Mouse (Mus musculus) spleen, adult 18-20 months (tissue): ENCODE measurements around the gene Flvcr1.
"Not testable (repeated sequence)": the region's sequence is repeated elsewhere in the genome, so short reads cannot be mapped to it uniquely, and the experiment has no call there.

ENCODE experiments used
- DNase-seq, 2 experiments: peaks; one replicate each; pipeline ENCODE4 v3.0.0; 2022; ENCODE audit warnings: mixed read lengths in 2 of 2

Flvcr1 gene

DNA sequence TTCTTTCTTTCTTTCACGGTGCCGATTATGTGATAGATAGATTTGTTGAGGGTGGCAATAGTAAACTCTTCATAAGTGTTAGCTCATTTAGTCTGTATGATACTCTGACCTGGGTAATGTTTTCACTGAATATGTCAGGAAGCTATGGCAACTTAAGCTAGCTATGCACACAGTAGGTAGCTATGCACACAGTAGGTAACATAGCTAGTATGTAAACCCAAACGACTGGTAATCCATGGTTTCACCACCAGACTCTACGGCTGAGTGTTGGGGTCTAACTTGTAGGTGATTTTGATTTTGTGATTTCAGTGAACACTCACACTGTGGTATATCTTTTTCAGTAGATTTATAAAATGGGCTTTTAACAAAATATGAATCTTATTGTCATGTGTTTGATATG, 12.0 kb upstream of the Flvcr1 start:
- no peak for DNase-seq

DNA sequence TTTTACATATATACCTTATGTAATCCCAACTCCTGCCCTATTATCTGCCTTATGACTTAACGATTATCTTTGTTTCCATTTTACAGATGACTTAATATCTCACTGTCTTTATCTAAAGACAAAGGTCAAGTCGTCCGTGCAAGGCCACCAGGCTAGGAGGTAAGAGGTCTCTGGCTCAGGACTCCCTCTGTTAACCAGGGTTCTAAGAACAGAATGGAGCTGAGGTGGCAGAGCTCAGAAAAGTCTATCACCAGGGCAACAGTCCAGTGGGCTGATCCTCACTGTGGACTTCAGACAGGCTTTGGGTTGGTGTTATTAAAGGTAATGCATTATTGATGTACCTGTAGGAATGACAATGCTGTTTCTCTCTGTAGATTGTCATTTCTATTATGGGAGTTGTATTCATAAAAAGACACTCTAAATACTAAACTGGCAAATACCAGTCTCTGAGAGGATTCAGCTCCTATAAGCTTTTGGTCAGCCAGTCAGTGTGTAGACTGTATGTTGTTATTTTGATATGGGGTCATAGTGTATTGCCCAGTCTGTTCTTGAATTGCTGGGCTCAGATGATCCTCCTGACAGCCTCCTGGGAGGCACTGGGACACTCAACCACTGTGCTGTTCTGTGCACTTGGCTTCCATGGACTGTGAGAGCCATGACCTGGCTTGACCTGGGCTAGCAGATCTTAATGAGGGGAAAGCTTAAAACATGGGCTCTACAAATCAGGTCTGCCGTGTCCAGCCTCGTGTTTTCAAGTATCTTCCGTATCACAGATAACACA, 10.8 kb upstream of the Flvcr1 start, which contains the start of gene Spata45:
Spata45 (plus strand) TSS at position 86 of the 781 bp plus-strand sequence.
- DNase-seq, result no peak

DNA sequence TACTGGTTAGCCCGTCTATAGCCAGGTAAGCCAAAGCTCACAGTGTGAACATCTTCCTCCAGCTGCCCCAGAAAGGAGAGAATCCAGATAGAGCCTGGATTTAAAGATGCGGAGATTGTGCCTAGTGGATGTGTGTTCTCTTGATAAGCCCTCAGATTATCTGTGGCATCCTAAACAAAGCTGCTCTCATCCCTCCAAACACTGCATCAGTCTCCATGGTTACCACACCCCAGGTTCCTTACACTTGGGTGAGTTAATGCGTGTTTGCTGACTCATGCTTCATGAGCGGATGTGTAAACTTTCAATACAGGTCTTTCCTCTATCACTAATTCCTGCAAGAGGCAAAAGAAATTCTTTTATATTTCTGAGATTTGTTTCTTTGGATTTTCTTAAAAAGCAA, 9.7 kb upstream of the Flvcr1 start:
- no peak for DNase-seq

DNA sequence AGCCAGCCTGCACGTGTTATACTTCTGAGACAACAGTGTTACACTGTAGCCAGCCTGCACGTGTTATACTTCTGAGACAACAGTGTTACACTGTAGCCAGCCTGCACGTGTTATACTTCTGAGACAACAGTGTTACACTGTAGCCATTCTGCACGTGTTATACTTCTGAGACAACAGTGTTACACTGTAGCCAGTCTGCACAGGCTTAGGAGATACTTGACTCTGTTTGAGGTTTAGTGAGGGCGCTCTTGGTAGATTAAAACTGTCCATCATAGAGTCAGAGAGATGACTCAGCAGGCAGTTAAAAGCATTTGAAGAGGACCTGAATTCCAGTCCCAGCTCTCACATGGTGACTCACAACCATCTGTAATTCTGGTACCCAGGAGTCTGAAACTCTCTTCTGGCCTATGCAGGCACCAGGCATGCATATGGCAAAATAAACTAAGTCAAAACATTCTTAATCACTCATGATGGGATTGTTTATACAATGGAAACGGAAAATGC, 5.0 kb upstream of the Flvcr1 start:
- DNase-seq, result not testable (repeated sequence)

DNA sequence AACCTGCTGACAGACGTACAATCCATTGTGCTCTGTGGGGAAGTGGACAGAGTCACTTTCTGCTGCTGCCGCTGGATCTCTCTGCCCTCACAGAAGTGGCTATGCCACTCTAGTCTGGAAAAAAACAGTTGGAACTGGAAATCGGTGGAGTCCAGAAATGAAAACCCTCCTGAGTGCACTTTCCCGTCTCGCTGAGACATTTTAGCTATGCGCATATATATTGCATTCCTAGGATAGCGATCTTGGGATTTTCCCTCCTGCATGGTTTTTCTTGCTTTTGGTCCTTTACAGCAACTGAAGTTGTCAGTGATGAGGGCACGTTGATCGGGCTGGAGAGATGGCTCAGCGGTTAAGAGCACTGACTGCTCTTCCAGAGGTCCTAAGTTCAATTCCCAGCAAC, 4.2 kb upstream of the Flvcr1 start:
- no peak for DNase-seq

DNA sequence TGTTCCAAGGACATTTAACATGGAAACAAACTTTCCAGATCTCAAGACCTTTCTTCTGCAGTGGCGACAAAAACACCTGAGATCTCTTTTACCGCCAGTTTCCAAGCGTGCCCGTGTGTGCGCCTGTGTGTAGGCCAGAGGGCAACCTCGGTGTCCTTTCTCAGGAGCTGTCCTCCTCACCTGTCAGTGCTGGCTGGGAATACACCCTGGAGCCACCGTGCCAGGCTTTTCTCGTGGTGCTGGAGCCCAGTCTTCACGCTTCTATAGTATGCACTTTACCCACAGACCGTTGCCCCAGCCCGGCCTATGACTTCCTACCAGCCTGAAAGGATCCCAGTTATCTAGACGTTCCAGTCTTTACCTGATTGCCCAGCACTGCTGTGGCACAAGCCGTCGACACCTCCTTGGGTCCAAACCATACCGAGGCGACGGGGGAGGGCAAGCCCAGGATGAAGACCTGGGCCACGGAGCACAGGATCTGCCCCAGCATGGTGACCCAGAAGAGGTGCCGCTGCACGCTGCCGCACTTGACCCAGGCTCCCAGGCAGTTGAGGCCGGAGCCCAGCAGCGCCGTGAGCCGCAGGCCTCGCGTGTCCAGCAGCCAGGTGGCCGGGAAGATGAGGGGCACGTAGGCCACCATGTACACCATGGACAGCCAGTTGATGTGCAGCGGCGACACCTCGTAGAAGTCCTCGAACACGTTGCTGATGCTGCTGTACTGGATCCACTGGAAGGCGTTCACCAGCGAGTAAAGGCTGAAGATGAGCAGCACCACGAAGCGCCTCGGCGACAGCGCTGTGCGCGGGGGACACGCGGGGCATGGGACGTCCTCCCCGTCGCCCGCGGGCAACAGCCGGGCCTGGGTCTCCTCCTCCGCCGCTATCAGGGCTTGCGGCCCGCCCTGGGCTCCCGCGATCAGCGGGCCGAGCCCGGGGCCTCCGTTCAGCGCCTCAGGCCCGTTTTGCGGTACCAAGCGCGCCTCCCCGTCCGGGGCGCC, 644 bp downstream of the Flvcr1 start:
- DNase-seq, result no peak

DNA sequence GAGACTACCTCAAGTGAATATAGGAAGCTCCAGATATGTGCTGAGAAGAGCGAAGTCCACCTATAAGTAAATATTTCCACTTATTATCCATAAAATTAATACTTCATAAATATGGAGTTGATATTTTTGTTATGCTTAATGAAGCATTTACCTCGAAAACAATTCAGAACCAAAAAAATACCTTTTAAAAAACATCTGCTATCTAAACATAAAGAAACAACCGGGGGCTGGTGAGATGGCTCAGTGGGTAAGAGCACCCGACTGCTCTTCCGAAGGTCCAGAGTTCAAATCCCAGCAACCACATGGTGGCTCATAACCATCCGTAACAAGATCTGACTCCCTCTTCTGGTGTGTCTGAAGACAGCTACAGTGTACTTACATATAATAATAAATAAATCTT, 2.2 kb downstream of the Flvcr1 start:
- not testable (repeated sequence) for DNase-seq

DNA sequence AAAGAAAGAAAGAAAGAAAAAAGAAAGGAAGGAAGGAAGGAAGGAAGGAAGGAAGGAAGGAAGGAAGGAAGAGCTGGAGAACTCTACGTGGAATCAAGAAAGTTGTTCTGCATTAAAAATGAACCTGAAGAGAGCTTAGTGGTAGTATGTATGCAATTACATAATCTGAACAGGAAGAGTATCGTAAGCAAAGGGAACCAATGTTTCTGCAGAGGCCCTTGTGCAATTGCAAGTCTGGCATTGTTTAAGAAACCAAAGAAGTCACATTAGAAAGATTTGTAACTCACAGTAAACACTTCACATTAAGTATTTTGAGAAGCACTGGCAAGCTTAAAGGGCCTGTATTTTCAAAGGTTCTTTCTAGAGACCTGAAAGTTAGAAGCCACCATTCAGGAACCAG, 2.8 kb downstream of the Flvcr1 start:
- no peak for DNase-seq

DNA sequence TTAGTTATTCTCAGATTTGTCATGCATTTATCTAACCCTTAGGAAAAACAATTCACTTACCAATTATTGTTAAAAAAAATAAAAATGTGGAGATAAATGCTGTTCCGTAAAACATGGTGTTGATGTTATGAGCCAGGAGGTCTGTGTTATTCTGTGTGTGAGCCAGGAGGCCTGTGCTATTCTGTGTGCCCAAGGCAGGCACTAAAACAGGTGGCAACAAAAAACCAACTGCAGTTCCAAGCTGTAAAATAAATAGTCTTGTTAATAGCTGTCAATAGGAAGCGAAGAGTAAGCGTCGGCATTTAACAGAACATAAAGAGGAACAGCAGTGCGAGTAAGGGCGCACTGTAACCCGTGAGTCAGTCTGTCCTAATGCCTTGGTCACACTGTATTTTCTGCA, 4.9 kb downstream of the Flvcr1 start:
- DNase-seq, result no peak

DNA sequence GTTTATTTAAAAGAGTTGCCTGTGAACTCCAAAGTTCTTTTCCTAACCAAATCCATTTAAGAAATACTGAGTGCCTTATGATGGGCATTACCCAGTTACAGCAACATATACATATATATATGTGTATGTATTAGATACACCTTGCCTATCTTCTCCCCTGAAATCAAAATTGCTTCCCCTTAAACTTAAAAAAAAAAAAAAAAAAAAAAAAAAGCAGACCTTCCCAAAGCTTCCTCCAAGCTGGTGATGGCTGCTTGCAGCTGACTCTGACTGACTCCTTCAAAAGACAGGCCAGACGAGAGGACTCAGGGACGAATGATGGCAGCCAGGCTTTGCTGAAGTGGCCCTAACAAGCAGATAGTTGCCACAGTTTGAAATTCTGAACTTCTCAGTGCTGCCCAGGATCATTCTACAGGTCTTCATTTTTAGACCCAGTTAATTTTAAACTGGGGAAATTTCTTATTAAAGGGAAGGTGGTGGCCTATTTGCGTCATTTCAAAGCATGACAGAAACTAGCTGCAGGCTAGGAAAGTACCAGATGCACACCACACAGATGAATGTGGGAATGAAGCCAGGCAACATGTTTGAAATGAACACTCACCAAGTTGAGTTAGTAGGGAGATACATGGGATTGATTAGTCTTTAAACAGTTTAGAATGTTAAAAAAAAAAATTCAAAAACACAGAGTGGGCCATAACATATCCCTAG, 5.6 kb downstream of the Flvcr1 start:
- DNase-seq, result no peak

DNA sequence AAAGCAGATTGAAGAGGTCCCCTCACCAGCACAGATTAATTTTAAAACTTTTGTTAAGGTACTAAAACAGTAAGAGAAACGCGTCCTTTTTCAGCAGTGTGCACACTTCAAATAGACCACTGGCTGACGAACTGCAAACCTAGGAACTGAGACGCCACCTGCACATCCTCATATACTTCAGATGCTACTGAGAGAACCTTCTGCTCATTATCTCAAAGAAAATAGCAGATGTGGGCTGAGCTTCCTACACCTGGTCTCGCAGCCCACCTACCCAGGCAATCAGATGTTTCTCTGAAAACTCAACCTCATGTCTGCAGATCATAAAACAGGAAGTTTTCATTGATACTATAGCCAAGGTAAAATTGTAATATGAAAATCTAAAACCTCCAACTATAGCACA, 6.2 kb downstream of the Flvcr1 start:
- no peak for DNase-seq

DNA sequence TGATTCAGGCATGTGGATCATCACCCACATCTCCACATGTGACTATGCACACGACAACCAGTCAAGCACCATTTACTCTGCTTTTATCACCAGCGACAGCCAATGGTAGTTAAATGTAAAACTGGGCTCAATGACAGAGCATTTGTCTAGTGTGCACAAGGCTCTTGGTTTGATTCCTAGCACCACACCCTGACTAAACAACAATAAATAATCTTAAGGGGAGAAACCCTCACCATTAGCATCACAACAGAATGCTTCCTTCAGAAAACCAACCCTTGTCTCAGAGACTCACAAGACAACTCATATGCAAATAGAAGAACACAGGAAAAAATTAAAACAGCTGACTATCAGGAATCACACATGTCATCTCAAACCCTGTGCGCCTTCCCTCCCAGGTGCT, 11.7 kb downstream of the Flvcr1 start:
- no peak for DNase-seq

DNA sequence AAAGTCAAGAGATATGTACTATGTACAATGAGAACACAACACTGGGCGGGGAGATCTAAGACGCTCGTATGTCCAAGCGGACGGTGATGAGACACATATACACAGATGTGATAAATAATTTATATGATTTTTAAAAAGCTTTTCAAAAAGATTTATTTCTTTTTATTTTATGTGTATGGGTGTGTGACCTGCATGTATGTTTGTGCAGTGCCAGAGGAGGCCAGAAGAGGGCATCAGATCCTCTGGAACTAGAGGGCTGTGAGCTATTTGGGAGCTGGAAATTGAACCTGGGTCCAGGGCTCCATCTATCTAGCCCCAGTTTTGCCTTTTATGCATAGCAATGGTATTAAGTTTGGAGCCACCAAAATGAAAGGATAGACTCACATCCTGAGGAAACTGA, 17.3 kb downstream of the Flvcr1 start:
- peak in 1 of 2 experiments; percentile 10 for DNase-seq

DNA sequence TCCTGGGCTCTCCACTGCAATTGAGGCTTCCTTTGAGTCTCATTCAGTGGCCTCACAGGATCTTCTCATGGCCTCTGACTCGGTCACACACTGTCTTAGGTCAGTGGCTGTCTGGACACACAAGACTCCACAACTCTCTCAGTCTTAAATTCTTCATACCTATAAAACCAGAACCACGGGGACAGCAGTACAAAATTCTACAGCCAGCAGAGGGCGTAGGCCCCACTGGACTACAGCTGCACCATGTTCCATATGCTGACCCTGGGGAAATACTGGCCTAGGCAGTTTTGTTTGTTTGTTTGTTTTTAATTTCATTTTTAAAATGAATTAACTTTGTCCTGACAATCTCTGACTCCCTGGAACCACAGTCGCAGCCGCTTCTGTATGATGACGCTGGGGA, 23.8 kb downstream of the Flvcr1 start:
- peak in 1 of 2 experiments; percentile 19 for DNase-seq

DNA sequence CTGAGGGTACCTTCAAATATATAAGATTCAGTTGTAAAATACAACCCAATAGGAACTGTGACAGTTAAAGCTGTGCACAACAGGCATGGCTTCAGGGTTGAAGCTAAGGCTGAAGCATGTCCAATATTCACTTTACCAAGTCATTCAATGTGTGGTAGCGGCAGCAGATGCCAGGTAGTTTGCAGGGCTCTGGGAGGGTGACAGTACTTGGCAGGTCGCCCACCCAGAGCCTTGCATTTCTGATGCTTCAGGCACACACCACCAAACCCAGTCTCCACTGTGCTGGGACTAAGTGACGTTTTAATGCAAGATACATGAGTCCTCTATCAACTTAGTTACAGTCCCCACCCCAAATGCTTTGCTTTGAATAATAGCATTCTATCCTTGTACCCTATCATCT, 25.3 kb downstream of the Flvcr1 start:
- DNase-seq, result no peak

DNA sequence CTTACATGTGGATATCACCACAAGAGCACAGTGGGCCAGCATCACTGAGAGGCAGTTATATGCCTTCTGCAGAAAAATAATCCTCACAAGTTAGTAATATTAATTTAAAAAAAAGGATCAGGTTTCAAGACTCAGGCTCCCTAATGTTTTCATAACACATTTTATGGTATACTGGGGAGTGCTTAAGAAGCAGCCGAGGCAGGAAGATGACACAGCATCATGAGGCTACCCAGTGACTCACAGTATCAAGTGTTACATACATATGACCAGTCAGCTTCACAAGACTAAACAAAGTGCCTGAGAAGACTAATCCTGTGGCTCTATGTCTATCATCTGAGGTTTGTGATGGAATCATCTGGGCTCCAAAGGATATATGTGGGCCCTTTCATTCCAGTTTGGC, 27.9 kb downstream of the Flvcr1 start:
- DNase-seq, result no peak

DNA sequence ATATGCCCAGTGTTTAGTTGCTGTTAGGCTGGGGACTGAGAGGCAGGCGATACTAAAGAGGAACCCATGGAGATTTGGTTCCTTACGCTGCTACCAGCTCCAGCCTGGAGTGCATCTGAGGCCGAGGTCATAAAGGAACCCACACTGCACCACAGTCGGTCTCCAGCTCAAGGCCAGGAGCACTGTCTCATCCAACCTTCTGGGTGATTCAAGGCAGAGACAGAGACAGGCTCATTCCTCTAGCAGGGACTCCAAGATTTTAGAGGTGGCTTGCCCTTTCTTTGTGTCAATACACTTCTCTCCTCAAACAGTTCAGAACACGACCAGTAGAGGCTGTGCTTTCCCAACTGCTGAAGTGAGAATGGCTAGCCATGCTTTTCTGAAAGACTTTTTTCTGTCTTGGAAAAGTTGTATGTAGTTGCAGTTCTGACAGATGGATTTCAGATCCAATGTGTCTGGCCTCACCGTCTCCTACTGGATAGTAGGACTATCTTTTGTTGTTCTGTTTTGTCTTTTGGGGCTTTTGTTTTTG, 29.5 kb downstream of the Flvcr1 start:
- DNase-seq, result no peak

DNA sequence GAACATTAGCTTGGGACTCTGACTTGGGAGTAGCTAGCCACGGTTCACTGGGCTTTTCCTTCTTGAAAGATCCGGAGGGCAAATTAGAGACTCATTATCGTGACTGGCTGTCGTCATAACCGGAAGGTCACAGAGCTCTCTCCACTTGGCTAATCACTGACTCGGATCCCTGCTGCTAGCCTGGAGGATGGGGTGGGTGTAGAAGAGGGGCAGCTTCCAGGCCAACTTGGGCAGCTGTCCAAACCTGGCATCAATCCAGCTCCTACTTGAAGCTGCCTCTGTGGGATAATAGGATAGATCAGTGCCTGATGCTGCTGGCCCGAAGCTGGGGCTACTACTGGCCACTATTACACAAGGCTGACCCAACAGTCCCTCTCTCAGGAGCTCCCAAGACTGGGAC, 30.4 kb downstream of the Flvcr1 start:
- DNase-seq, result no peak

DNA sequence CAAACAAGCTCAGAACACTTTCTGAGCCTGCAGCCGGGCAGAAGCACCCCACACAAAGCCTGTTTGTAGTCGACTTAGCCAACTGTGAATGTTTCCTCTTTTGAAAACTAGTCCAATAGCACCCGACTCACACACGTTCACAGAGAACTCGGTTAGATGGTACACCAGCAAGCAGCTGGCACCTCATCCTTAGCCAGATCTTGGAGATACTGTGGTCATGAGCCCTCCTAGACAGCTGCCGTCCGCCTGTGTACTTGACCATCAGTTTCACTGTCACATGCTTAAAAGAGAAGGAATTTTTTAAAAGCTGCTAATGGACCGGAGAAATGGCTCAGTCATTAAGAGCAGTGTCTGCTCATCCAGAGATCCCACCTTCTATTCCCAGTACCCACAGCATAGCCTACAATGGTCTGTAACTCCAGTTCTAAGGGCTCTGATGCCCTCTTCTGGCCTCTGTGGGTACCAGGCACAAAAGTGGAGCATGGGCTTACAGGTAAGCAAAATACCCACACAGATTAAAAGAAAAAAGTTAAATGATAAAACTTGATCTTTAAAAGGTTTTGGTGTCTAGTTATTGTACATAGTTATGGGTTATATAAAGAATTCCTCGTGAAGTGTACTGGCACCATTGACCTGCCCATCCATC, 36.4 kb downstream of the Flvcr1 start:
- no peak for DNase-seq

DNA sequence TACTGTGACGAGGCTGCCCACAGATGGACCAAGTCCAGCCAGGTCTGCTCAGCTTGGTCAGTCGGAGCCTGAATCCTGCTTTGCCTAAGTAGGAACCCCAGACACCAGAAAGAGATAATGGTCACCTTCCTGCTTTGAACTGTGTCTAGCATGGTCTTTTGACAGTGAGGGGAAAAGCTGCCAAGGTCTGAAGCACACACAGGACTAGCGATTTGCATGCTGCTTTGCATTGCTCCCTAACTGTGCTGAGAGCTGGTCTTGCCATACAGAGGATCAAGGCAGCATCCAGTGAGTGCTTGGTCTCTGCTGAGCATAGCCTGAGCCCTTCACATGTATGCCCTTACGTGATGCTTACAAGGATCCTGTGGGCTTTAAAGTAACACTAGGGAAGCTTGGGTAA, 44.5 kb downstream of the Flvcr1 start:
- DNase-seq, result no peak

DNA sequence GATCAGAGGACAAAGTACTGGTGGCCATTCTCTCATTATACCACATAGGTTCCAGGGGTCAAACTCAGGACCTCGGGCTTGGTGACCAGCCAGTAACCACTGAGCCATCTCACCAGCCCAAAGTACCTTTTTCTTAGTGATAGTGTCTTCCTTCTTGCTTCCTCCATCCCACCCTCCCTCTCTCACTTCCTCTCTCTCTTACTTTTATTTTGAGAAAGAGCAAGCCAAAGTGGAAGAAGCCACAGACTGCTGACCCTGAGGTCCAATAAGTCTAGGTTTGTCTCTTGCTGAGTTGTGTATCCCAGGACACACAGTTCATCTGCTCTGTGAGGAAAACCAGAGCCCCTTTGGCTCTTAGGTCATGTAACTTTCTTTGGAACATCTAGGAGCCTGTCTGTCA, 45.5 kb downstream of the Flvcr1 start:
- DNase-seq, result no peak

DNA sequence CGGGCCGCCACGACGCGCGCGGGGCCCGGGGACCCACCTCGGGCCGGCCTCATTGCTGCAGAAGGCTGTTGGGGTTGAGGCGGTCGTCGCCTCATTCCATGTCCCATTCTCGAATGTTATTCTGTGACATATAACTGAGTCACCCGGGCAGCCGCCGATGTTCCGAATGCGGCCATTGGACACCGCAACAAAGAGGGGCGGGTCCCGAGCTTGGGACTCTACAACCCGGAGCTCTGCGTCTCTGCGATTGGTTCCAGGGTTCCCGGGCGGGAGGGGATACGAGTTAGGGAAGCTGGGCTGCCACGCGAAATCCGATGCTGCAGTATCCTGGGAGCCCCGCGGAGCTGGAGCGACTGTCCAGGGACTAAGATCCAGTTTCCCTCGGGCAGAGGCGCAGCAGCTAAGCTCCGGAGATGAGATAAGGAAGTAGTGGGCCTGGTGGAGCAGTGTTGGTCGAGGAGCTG, 46.8 kb downstream of the Flvcr1 start, which contains the start of gene Vash2:
Vash2 (minus strand) TSS at position 197 of the 464 bp plus-strand sequence.
- peak; percentile 12 to 44 for DNase-seq
